Mouse (Mus musculus) kidney, adult 9 months (tissue): ENCODE results near the gene Mgmt.

Experiments
- DNase-seq: peaks from one replicate; pipeline ENCODE4 v3.0.0; 2022

The Mgmt gene

GRCm38 (mm10) chr7:137138101-137138500 lies 243.7 kb downstream of the Mgmt start:
- DNase-seq = no peak

- DNase-seq = no peak
Measured at GRCm38 (mm10) chr7:137140321-137140720, 245.9 kb downstream of the Mgmt start.

GRCm38 (mm10) chr7:137141386-137141785 lies 247.0 kb downstream of the Mgmt start:
- no peak for DNase-seq

GRCm38 (mm10) chr7:137147101-137147500 lies 252.7 kb downstream of the Mgmt start:
- no peak for DNase-seq

- no peak for DNase-seq
Measured at GRCm38 (mm10) chr7:137151854-137152253, 257.4 kb downstream of the Mgmt start.

- no peak for DNase-seq
Measured at GRCm38 (mm10) chr7:137154623-137155022, 260.2 kb downstream of the Mgmt start.

- DNase-seq = no peak
Measured at GRCm38 (mm10) chr7:137159086-137159485, 264.7 kb downstream of the Mgmt start.

- no peak for DNase-seq
Measured at GRCm38 (mm10) chr7:137172278-137172677, 277.9 kb downstream of the Mgmt start.
